Mouse (Mus musculus) forebrain, embryonic 11.5 days (tissue): ENCODE data around the gene Utp11. TPM values are rescaled to one million over a fixed set of nuclear protein-coding genes. Genes with fewer than 3 reads are reported as not detected.

Experiments used
- ATAC-seq: fragments of 200-750 bp; cut with Nextera tagmentation; replicated peaks from 2 replicates; pipeline ENCODE4 v1.8.0; 2017; ENCODE audit warnings: moderate TSS enrichment; ENCODE audit not compliant: low FRiP score
- DNase-seq: peaks from one replicate; pipeline ENCODE4 v3.0.0-alpha.2; 2017; ENCODE audit warnings: low spot score
- H3K27ac ChIP-seq: fragments of 300-500 bp; sonication (generic); 2 replicates; pipeline ENCODE4 v1.5.1; 2014; ENCODE audit warnings: low read depth, low read length
- H3K27me3 ChIP-seq: fragments of 300-500 bp; sonication (generic); 2 replicates; pipeline ENCODE4 v1.6.1; 2014; ENCODE audit warnings: mild to moderate bottlenecking, low read length, mixed read lengths; ENCODE audit not compliant: control insufficient read depth, insufficient read depth
- H3K36me3 ChIP-seq: fragments of 300-500 bp; sonication (generic); 2 replicates; pipeline ENCODE4 v1.6.1; 2014; ENCODE audit warnings: mild to moderate bottlenecking, low read length, moderate library complexity, mixed read lengths; ENCODE audit not compliant: control insufficient read depth, insufficient read depth
- H3K4me1 ChIP-seq: fragments of 300-500 bp; sonication (generic); replicated peaks from 2 replicates; pipeline ENCODE4 v1.6.1; 2014; ENCODE audit warnings: low read length, mixed read lengths; ENCODE audit not compliant: control insufficient read depth, insufficient read depth
- H3K4me2 ChIP-seq: fragments of 300-500 bp; sonication (generic); 2 replicates; pipeline ENCODE4 v1.6.1; 2014; ENCODE audit warnings: low read depth, mild to moderate bottlenecking, low read length, moderate library complexity, mixed read lengths; ENCODE audit not compliant: severe bottlenecking
- H3K4me3 ChIP-seq: fragments of 300-500 bp; sonication (generic); 2 replicates; pipeline ENCODE4 v1.5.1; 2014; ENCODE audit warnings: low read depth, low read length
- H3K9ac ChIP-seq: fragments of 300-500 bp; sonication (generic); 2 replicates; pipeline ENCODE4 v1.6.1; 2014; ENCODE audit warnings: low read length
- H3K9me3 ChIP-seq: fragments of 300-500 bp; sonication (generic); 2 replicates; pipeline ENCODE4 v1.6.1; 2016; ENCODE audit warnings: low read length, mixed read lengths; ENCODE audit not compliant: control insufficient read depth
- WGBS: fragments of 180-500 bp; shearing (Covaris S2); extraction: QIAGEN DNeasy Blood & Tissue Kit; methylation state at CpG from one replicate; pipeline ENCODE4 v1.1.7; 2014; 5-methylcytosine and 5-hydroxymethylcytosine counted together
- polyA plus RNA-seq: library from polyadenylated mRNA; unstranded; fragments of >200 nt; fragmentation: Nextera tagmentation; extraction: Ambion mirVana; gene quantifications from 2 replicates; pipeline ENCODE4 v1.2.1, GENCODE M21; 2014

Utp11 gene
- polyA plus RNA-seq, 1 experiment from 2014 or later: 63.2 TPM

DNA sequence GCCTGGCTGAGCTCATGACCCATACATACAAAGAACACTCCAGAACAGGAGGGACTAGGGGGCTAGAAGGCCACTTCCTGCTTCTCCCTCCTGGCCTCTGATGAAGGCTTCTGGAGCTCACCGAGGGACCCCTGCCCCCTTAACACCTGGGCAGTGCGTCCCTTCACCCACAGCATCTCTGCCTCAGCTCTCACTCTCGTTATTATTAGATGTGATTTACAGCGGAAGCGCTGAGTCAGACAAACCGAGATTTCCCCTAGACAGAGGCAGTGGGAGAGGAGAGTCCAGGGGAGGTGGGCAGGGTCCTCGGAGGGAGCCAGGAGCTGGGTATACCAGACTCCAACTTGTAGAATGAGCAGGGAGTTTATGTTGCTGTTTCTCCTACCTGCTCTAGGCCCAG, 21.8 kb downstream of the Utp11 start:
- Histone ChIP-seq H3K27ac (no peak overlapping the region), H3K4me1 (peaks cover 29% of the 10 kb centered on the region), H3K4me3 (no peak overlapping the region), H3K4me2 (peak overlapping the region; percentile 46; the same call in 1 of the 2 replicates), H3K27me3 (peaks cover 28% of the 10 kb centered on the region), H3K9me3 (no peaks in the 10 kb centered on the region), H3K36me3 (no peaks in the 10 kb centered on the region), H3K9ac (peak overlapping the region; percentile 21; the same call in 1 of the 2 replicates)
- DNase-seq (no peak), ATAC-seq (no peak)
- 38% methylated on average over 7 of the region's 7 CpGs for WGBS

DNA sequence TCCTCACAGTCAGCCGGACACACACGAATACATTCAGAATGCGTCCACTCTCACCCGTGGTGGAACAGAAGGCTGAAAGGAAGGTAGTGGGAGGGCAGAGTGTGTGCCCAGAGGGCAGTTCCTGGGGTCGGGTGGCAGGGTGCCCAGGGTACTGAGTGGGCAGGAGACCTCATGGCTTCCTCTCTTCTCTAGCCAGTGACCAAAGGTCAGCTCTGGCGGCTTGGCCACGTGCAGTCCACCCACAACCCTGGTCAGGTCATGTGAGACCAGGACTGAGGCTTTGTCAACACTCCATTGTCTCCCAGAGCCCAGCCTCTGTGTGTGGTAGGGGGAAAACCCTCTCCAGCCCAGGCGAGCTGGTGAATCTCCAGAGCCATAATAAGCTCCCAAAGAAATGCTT, 23.2 kb downstream of the Utp11 start:
- Histone ChIP-seq H3K4me3 (no peak overlapping the region), H3K9ac (no peak overlapping the region), H3K27ac (no peak overlapping the region), H3K4me2 (no peak overlapping the region), H3K9me3 (no peaks in the 10 kb centered on the region), H3K36me3 (no peaks in the 10 kb centered on the region), H3K4me1 (peaks cover 29% of the 10 kb centered on the region), H3K27me3 (peaks cover 33% of the 10 kb centered on the region)
- ATAC-seq (no peak), DNase-seq (no peak)
- 73% methylated on average over 8 of the region's 8 CpGs for WGBS

DNA sequence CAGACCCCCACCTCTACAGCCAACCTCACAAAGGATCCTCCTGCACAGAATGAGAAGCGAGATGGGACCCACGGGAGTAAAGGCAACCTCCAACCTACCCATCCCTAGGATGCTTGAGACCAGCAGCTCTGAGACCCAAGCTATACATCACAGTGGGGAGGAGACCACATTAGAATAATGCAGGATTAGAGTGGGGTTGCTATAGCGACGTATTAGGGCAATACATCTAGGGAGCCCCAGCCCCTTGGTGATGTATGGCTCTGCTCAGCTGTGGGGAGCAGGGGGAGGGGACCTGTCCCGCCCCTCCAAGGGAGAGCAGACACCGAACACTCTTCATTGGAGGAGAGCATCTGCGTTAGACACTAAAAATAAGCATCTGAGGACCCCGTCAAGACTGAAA, 25.3 kb downstream of the Utp11 start:
- peak overlapping the region; percentile 24 for H3K4me2 ChIP-seq
- DNase-seq: no peak

DNA sequence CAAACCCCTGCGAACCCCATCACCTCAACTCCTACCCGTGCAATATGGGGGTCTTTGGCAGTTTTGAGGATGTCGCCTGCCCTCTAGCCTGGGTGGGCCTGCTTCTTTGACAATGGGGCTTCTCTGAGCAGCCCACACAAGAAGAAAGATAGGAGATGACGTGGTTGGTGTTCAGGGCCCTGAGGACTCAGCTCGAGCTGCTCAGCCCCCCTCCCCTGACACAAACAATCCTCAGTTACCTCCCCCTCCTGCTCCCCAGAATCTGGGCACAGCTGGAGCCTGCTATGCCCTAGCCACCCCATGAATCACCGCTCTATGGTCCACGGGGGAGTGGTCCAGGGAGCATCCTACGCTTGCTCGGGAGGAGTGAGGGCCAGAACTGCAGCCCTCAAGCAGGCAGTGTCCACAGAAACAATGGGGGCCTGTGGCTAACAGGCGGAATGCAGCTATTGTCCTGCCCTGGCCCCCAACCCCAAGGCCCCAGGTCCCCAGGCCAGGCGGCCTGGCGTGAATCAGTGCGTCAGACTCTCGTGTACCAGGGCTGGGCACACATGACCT, 25.8 kb downstream of the Utp11 start:
- Histone ChIP-seq H3K4me2 (peak overlapping the region; percentile 24), H3K27ac (0 out of 2 replicates have a peak overlapping the region, but pooled peaks have one; percentile 32), H3K36me3 (no peaks in the 10 kb centered on the region), H3K9me3 (no peaks in the 10 kb centered on the region), H3K4me1 (peaks cover 29% of the 10 kb centered on the region), H3K27me3 (peaks cover 39% of the 10 kb centered on the region), H3K4me3 (no peak overlapping the region), H3K9ac (peak overlapping the region; percentile 39)
- DNase-seq (no peak), ATAC-seq (peak; percentile 10; the same call in 1 of the 2 replicates)
- WGBS: 13% methylated on average over 14 of the region's 14 CpGs

More for the DNA sequence above, 25.3 kb downstream of the Utp11 start:
- ATAC-seq: peak; percentile 80
- H3K9me3 ChIP-seq: no peaks in the 10 kb centered on the region
- peaks cover 32% of the 10 kb centered on the region for H3K4me1 ChIP-seq
- H3K27ac ChIP-seq: peak overlapping the region; percentile 32; the same call in 1 of the 2 replicates
- WGBS: 4% methylated on average over 8 of the region's 8 CpGs
- no peaks in the 10 kb centered on the region for H3K36me3 ChIP-seq
- peaks cover 38% of the 10 kb centered on the region for H3K27me3 ChIP-seq
- H3K4me3 ChIP-seq: no peak overlapping the region
- H3K9ac ChIP-seq: no peak overlapping the region

DNA sequence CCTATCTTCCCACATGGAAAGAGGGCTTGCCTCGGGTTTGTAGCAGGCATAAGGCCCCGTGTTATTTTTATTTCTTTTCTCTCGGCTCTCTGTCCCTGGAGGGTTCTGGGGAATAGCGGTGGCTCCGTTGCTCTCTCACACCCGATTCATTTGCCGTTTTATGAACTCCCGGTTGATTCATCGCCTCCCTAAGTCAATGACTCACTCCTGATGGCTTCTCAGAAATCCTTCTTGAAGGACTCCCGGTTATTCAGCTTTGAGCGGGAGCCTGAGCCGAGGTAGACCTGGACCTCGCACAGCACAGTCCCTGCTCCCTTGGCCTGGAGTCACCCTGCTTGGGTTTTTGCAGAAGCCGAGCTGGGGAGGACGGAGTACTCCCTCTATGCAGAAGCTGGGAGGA, 28.8 kb downstream of the Utp11 start:
- H3K27me3 ChIP-seq: peaks cover 49% of the 10 kb centered on the region
- H3K4me1 ChIP-seq: peaks cover 19% of the 10 kb centered on the region
- H3K36me3 ChIP-seq: no peaks in the 10 kb centered on the region
- no peaks in the 10 kb centered on the region for H3K9me3 ChIP-seq
- H3K4me2 ChIP-seq: no peak overlapping the region
- 78% methylated on average over 15 of the region's 15 CpGs for WGBS
- no peak for ATAC-seq
- no peak overlapping the region for H3K27ac ChIP-seq
- DNase-seq: peak; percentile 45
- no peak overlapping the region for H3K9ac ChIP-seq
- no peak overlapping the region for H3K4me3 ChIP-seq

DNA sequence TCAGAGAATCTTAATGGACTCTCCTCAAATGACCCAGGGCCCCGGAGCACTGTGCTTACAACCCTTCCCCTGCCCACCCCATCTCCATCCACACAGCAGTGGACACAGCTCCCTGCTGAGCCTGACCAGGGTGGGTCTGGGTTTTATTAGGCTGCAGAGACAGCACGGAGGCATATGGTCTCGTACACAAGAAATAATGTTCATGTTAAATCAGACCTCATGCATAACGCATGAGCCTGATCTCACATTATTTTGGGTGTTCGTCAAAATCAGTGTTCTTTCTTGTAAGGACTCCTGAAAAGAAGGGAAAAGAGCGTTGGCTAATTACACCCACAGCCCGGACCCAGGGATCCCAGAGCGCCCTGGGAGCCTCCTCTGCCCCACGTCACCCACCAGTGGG, 29.2 kb downstream of the Utp11 start:
- WGBS: 56% methylated on average over 9 of the region's 9 CpGs
- H3K4me1 ChIP-seq: peaks cover 19% of the 10 kb centered on the region
- H3K27me3 ChIP-seq: peaks cover 52% of the 10 kb centered on the region
- no peak for ATAC-seq
- no peak overlapping the region for H3K4me2 ChIP-seq
- no peaks in the 10 kb centered on the region for H3K36me3 ChIP-seq
- no peak overlapping the region for H3K27ac ChIP-seq
- no peak overlapping the region for H3K4me3 ChIP-seq
- H3K9ac ChIP-seq: no peak overlapping the region
- no peaks in the 10 kb centered on the region for H3K9me3 ChIP-seq
- no peak for DNase-seq

DNA sequence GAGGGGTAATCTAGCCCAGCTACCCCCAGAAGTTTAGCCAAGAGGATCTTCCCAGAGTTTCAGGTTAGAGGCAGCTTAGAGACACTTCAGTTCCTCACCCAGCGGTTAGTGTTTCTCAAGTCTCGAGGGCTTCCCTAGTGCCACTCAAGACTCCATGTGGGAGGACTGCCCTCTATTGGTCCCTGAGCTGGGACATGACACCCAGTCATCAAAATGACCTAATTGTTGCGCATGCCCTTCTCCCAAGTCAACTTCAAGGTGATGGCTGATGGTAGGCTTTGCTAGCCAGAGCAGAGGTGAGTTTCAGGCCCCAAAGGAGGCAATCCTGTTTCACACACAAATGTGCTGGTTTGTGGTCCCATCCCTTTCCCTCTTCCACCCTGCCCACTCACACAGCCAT, 30.4 kb downstream of the Utp11 start:
- Histone ChIP-seq H3K36me3 (no peaks in the 10 kb centered on the region), H3K9ac (no peak overlapping the region), H3K27ac (no peak overlapping the region), H3K9me3 (no peaks in the 10 kb centered on the region), H3K27me3 (peaks cover 63% of the 10 kb centered on the region), H3K4me1 (peaks cover 20% of the 10 kb centered on the region), H3K4me2 (no peak overlapping the region), H3K4me3 (no peak overlapping the region)
- ATAC-seq: no peak
- DNase-seq: no peak
- WGBS: 61% methylated on average over 3 of the region's 3 CpGs

DNA sequence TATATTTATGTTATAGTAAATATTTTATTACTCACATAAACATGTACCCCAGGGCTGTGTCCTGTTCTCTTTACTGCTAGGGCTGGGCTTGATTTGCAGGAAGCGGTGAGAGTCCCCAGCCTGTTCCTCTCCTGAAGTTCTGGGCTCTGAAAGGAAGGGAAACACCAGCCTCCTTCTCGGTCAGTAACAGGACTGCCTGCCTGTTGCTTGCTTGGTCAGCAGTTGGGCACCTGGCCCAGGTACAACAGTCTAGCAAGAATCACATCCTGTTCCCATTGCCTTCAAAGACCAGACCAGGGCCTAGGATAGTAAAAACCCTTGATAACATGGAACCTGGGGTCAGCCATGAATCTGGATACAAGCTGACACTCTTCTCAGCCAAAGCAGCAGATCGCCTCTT, 32.8 kb downstream of the Utp11 start:
- WGBS: 33% methylated on average over 3 of the region's 3 CpGs
- no peak overlapping the region for H3K27ac ChIP-seq
- DNase-seq: no peak
- peak overlapping the region; percentile 19 for H3K4me3 ChIP-seq
- H3K4me2 ChIP-seq: peak overlapping the region; percentile 19
- peaks cover 20% of the 10 kb centered on the region for H3K4me1 ChIP-seq
- ATAC-seq: no peak
- H3K27me3 ChIP-seq: peaks cover 72% of the 10 kb centered on the region
- H3K9ac ChIP-seq: no peak overlapping the region
- no peaks in the 10 kb centered on the region for H3K36me3 ChIP-seq
- H3K9me3 ChIP-seq: no peaks in the 10 kb centered on the region
